Mouse (Mus musculus): Measurements from ENCODE around the gene Rap1b. TPM values are rescaled to one million over a fixed set of nuclear protein-coding genes. Genes with fewer than 3 reads are reported as not detected.

The Rap1b gene
- polyA plus RNA-seq, 1 experiment from 2014 or later, result 202 TPM

- H3K27me3 ChIP-seq (replicated peaks; ENCODE audit: control insufficient read depth, insufficient read depth, low read length), result no peaks in the 10 kb centered on the region
- no peaks in the 10 kb centered on the region for H3K4me1 ChIP-seq (ENCODE audit: control insufficient read depth, insufficient read depth, low read length)
- no peak for DNase-seq (ENCODE audit: low spot score)
- no peaks in the 10 kb centered on the region for H3K9me3 ChIP-seq (ENCODE audit: control insufficient read depth, low read length)
- no peak overlapping the region for H3K9ac ChIP-seq (ENCODE audit: low read depth, low read length)
- no peaks in the 10 kb centered on the region for H3K36me3 ChIP-seq (ENCODE audit: control insufficient read depth, insufficient read depth, low read length)
- ATAC-seq (ENCODE audit: low read depth), result no peak
- WGBS, result 87% methylated on average over 31 of the region's 31 CpGs
- no peak overlapping the region for H3K4me3 ChIP-seq (ENCODE audit: low read depth, low read length)
- no peak overlapping the region for H3K4me2 ChIP-seq (ENCODE audit: low read depth, low read length)
- no peak overlapping the region for H3K27ac ChIP-seq (replicated peaks; ENCODE audit: low read depth, low read length)
Measured at GRCm38 (mm10) chr10:117803870-117804850, 41.7 kb downstream of the Rap1b start.

GRCm38 (mm10) chr10:117801886-117802285 lies 43.9 kb downstream of the Rap1b start:
- no peak for ATAC-seq (ENCODE audit: low read depth)
- Histone ChIP-seq H3K9me3 (ENCODE audit: control insufficient read depth, low read length) (no peaks in the 10 kb centered on the region), H3K4me3 (ENCODE audit: low read depth, low read length) (no peak overlapping the region), H3K27ac (replicated peaks; ENCODE audit: low read depth, low read length) (no peak overlapping the region), H3K36me3 (ENCODE audit: control insufficient read depth, insufficient read depth, low read length) (no peaks in the 10 kb centered on the region), H3K4me1 (ENCODE audit: control insufficient read depth, insufficient read depth, low read length) (no peaks in the 10 kb centered on the region), H3K9ac (ENCODE audit: low read depth, low read length) (no peak overlapping the region), H3K27me3 (replicated peaks; ENCODE audit: control insufficient read depth, insufficient read depth, low read length) (no peaks in the 10 kb centered on the region), H3K4me2 (ENCODE audit: low read depth, low read length) (no peak overlapping the region)
- WGBS, result 94% methylated on average over 9 of the region's 9 CpGs
- no peak for DNase-seq (ENCODE audit: low spot score)

GRCm38 (mm10) chr10:117799806-117800205 lies 46.0 kb downstream of the Rap1b start:
- H3K4me1 ChIP-seq (ENCODE audit: control insufficient read depth, insufficient read depth, low read length), result no peaks in the 10 kb centered on the region
- no peaks in the 10 kb centered on the region for H3K27me3 ChIP-seq (replicated peaks; ENCODE audit: control insufficient read depth, insufficient read depth, low read length)
- no peak overlapping the region for H3K4me3 ChIP-seq (ENCODE audit: low read depth, low read length)
- H3K36me3 ChIP-seq (ENCODE audit: control insufficient read depth, insufficient read depth, low read length), result no peaks in the 10 kb centered on the region
- no peak overlapping the region for H3K27ac ChIP-seq (replicated peaks; ENCODE audit: low read depth, low read length)
- WGBS, result 89% methylated on average over 11 of the region's 11 CpGs
- ATAC-seq (ENCODE audit: low read depth), result no peak
- no peaks in the 10 kb centered on the region for H3K9me3 ChIP-seq (ENCODE audit: control insufficient read depth, low read length)
- no peak overlapping the region for H3K4me2 ChIP-seq (ENCODE audit: low read depth, low read length)
- no peak overlapping the region for H3K9ac ChIP-seq (ENCODE audit: low read depth, low read length)
- no peak for DNase-seq (ENCODE audit: low spot score)

- H3K9ac ChIP-seq (ENCODE audit: low read depth, low read length), result no peak overlapping the region
- H3K4me1 ChIP-seq (ENCODE audit: control insufficient read depth, insufficient read depth, low read length), result no peaks in the 10 kb centered on the region
- no peaks in the 10 kb centered on the region for H3K9me3 ChIP-seq (ENCODE audit: control insufficient read depth, low read length)
- H3K4me2 ChIP-seq (ENCODE audit: low read depth, low read length), result no peak overlapping the region
- 81% methylated on average over 6 of the region's 6 CpGs for WGBS
- H3K27ac ChIP-seq (replicated peaks; ENCODE audit: low read depth, low read length), result no peak overlapping the region
- no peak for ATAC-seq (ENCODE audit: low read depth)
- H3K27me3 ChIP-seq (replicated peaks; ENCODE audit: control insufficient read depth, insufficient read depth, low read length), result no peaks in the 10 kb centered on the region
- H3K36me3 ChIP-seq (ENCODE audit: control insufficient read depth, insufficient read depth, low read length), result no peaks in the 10 kb centered on the region
- no peak overlapping the region for H3K4me3 ChIP-seq (ENCODE audit: low read depth, low read length)
- DNase-seq (ENCODE audit: low spot score), result no peak
Measured at GRCm38 (mm10) chr10:117798436-117799035, 47.3 kb downstream of the Rap1b start.

- H3K4me1 ChIP-seq (ENCODE audit: control insufficient read depth, insufficient read depth, low read length), result 0 out of 2 replicates have a peak, but pooled peaks cover 3% of the 10 kb centered on the region
- no peaks in the 10 kb centered on the region for H3K36me3 ChIP-seq (ENCODE audit: control insufficient read depth, insufficient read depth, low read length)
- H3K4me2 ChIP-seq (ENCODE audit: low read depth, low read length), result no peak overlapping the region
- no peak overlapping the region for H3K4me3 ChIP-seq (ENCODE audit: low read depth, low read length)
- H3K9me3 ChIP-seq (ENCODE audit: control insufficient read depth, low read length), result no peaks in the 10 kb centered on the region
- ATAC-seq (ENCODE audit: low read depth), result no peak
- DNase-seq (ENCODE audit: low spot score), result no peak
- no peak overlapping the region for H3K27ac ChIP-seq (replicated peaks; ENCODE audit: low read depth, low read length)
- 69% methylated on average over 6 of the region's 7 CpGs for WGBS
- no peak overlapping the region for H3K9ac ChIP-seq (ENCODE audit: low read depth, low read length)
- no peaks in the 10 kb centered on the region for H3K27me3 ChIP-seq (replicated peaks; ENCODE audit: control insufficient read depth, insufficient read depth, low read length)
Measured at GRCm38 (mm10) chr10:117797684-117798083, 48.2 kb downstream of the Rap1b start.

- Histone ChIP-seq H3K4me3 (ENCODE audit: low read depth, low read length) (no peak overlapping the region), H3K4me2 (ENCODE audit: low read depth, low read length) (no peak overlapping the region), H3K9ac (ENCODE audit: low read depth, low read length) (no peak overlapping the region), H3K36me3 (ENCODE audit: control insufficient read depth, insufficient read depth, low read length) (no peaks in the 10 kb centered on the region), H3K4me1 (ENCODE audit: control insufficient read depth, insufficient read depth, low read length) (0 out of 2 replicates have a peak, but pooled peaks cover 3% of the 10 kb centered on the region), H3K27ac (replicated peaks; ENCODE audit: low read depth, low read length) (no peak overlapping the region), H3K9me3 (ENCODE audit: control insufficient read depth, low read length) (no peaks in the 10 kb centered on the region), H3K27me3 (replicated peaks; ENCODE audit: control insufficient read depth, insufficient read depth, low read length) (no peaks in the 10 kb centered on the region)
- WGBS, result 91% methylated on average over 12 of the region's 12 CpGs
- DNase-seq (ENCODE audit: low spot score), result no peak
- ATAC-seq (ENCODE audit: low read depth), result no peak
Measured at GRCm38 (mm10) chr10:117797106-117797505, 48.7 kb downstream of the Rap1b start.

GRCm38 (mm10) chr10:117796181-117796580 lies 49.7 kb downstream of the Rap1b start:
- no peaks in the 10 kb centered on the region for H3K27me3 ChIP-seq (replicated peaks; ENCODE audit: control insufficient read depth, insufficient read depth, low read length)
- H3K9ac ChIP-seq (ENCODE audit: low read depth, low read length), result no peak overlapping the region
- H3K4me3 ChIP-seq (ENCODE audit: low read depth, low read length), result no peak overlapping the region
- 95% methylated on average over 7 of the region's 7 CpGs for WGBS
- H3K27ac ChIP-seq (replicated peaks; ENCODE audit: low read depth, low read length), result no peak overlapping the region
- H3K9me3 ChIP-seq (ENCODE audit: control insufficient read depth, low read length), result no peaks in the 10 kb centered on the region
- ATAC-seq (ENCODE audit: low read depth), result no peak
- no peak overlapping the region for H3K4me2 ChIP-seq (ENCODE audit: low read depth, low read length)
- DNase-seq (ENCODE audit: low spot score), result no peak
- peaks cover 10% of the 10 kb centered on the region; the same call in 1 of the 2 replicates for H3K4me1 ChIP-seq (ENCODE audit: control insufficient read depth, insufficient read depth, low read length)
- H3K36me3 ChIP-seq (ENCODE audit: control insufficient read depth, insufficient read depth, low read length), result no peaks in the 10 kb centered on the region

GRCm38 (mm10) chr10:117795206-117795605 lies 50.6 kb downstream of the Rap1b start:
- Histone ChIP-seq H3K27me3 (replicated peaks; ENCODE audit: control insufficient read depth, insufficient read depth, low read length) (no peaks in the 10 kb centered on the region), H3K9me3 (ENCODE audit: control insufficient read depth, low read length) (no peaks in the 10 kb centered on the region), H3K4me3 (ENCODE audit: low read depth, low read length) (no peak overlapping the region), H3K4me2 (ENCODE audit: low read depth, low read length) (no peak overlapping the region), H3K4me1 (ENCODE audit: control insufficient read depth, insufficient read depth, low read length) (peaks cover 13% of the 10 kb centered on the region; the same call in 1 of the 2 replicates), H3K9ac (ENCODE audit: low read depth, low read length) (no peak overlapping the region), H3K27ac (replicated peaks; ENCODE audit: low read depth, low read length) (no peak overlapping the region), H3K36me3 (ENCODE audit: control insufficient read depth, insufficient read depth, low read length) (no peaks in the 10 kb centered on the region)
- ATAC-seq (ENCODE audit: low read depth), result no peak
- 74% methylated on average over 4 of the region's 4 CpGs for WGBS
- DNase-seq (ENCODE audit: low spot score), result no peak

All from embryonic facial prominence, embryonic 14.5 days (tissue).